Mouse (Mus musculus) embryo, embryonic 9.5 days (tissue): ENCODE data around the gene Ly6c1.
"Not testable (repeated sequence)": the region's sequence is repeated elsewhere in the genome, so short reads cannot be mapped to it uniquely, and the experiment has no call there.

Experiments used
- DNase-seq: peaks from one replicate; pipeline ENCODE4 v3.0.0-alpha.2; 2017; ENCODE audit errors: extremely low spot score

Ly6c1 gene

GRCm38 (mm10) chr15:75048642-75049261, at the start of gene Ly6c1:
Gene Ly6c1 (minus strand): TSS chr15:75048830.
- not testable (repeated sequence) for DNase-seq

GRCm38 (mm10) chr15:75088041-75088440, 39.4 kb upstream of the Ly6c1 start:
- peak; percentile 0 for DNase-seq

GRCm38 (mm10) chr15:75069965-75070364, 21.3 kb upstream of the Ly6c1 start:
- DNase-seq, result no peak

- peak; percentile 51 for DNase-seq
These were observed 13.5 kb upstream of the Ly6c1 start for GRCm38 (mm10) chr15:75062030-75062574.

- peak; percentile 4 for DNase-seq
These were observed 11.9 kb upstream of the Ly6c1 start for GRCm38 (mm10) chr15:75060505-75060904.

- no peak for DNase-seq
These were observed 7.4 kb upstream of the Ly6c1 start for GRCm38 (mm10) chr15:75055985-75056384.

GRCm38 (mm10) chr15:75055425-75055824, 6.8 kb upstream of the Ly6c1 start:
- DNase-seq, result not testable (repeated sequence)

- not testable (repeated sequence) for DNase-seq
These were observed 3.8 kb upstream of the Ly6c1 start for GRCm38 (mm10) chr15:75052414-75052813.

- not testable (repeated sequence) for DNase-seq
These were observed 2.5 kb upstream of the Ly6c1 start for GRCm38 (mm10) chr15:75051141-75051540.

- not testable (repeated sequence) for DNase-seq
These were observed 2.0 kb upstream of the Ly6c1 start for GRCm38 (mm10) chr15:75050593-75050992.

GRCm38 (mm10) chr15:75049811-75050210, 1.2 kb upstream of the Ly6c1 start:
- not testable (repeated sequence) for DNase-seq

- not testable (repeated sequence) for DNase-seq
These were observed 685 bp downstream of the Ly6c1 start for GRCm38 (mm10) chr15:75047970-75048320.

- not testable (repeated sequence) for DNase-seq
These were observed 1.2 kb downstream of the Ly6c1 start for GRCm38 (mm10) chr15:75047313-75047969.

- not testable (repeated sequence) for DNase-seq
These were observed 3.1 kb downstream of the Ly6c1 start for GRCm38 (mm10) chr15:75045501-75045900.

- DNase-seq, result not testable (repeated sequence)
These were observed 27.4 kb downstream of the Ly6c1 start for GRCm38 (mm10) chr15:75021020-75021759.

- peak; percentile 25 for DNase-seq
These were observed 29.2 kb downstream of the Ly6c1 start for GRCm38 (mm10) chr15:75019446-75019845.
